8 mouse cellular contexts compared by ENCODE assay signal in the genomic region with DNA sequence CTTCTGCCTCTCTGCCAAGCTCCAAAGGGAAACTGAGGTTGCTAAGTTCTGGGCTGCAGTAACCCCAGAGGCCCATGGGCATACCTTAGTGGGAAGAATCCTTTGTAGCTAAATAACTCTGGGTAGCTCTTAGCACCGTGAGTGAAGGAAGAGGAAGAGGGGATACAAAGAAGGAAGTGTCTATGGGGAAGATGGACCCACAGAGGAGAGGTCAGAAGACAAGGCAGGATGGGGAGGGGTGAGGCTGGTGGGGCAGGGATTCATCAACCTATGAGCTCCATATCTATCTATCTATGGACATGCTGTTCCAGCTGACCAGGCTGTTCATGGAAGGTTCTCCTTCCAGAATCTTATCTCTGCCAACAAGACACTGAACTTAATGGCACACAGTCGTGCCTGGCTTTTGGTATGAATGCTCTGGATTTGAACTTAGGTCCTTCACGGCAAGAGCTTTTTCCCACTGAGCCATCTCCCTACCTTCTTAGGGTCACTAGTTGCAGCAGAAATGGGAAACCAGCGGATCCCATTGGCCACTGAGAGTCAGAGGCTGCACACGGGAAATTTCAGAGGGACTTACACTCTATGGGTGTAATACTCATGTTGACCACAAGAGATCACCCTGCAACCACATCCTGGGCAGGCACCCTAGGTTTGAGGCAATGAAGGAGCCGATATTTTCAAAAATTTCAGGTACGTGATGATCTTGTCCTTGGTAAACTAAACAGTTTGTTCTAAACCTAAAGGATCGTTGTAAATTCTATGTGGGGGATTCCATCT. TPM values are rescaled to one million over a fixed set of nuclear protein-coding genes. Genes with fewer than 3 reads are reported as not detected.
A peak's percentile ranks its signal among the peaks of the same experiment; 100 is the strongest.
DNase-seq lines count a peak whose midpoint lies in the region; ATAC-seq and TF ChIP-seq lines count a peak whose summit lies in the region.

No protein-coding gene starts in this region.

- H3K9ac ChIP-seq in heart, embryonic 11.5 days (ENCODE audit: low read depth, low read length), result no peak overlapping the region
- H3K9ac ChIP-seq in hindbrain, embryonic 16.5 days (ENCODE audit: low read depth, low read length), result no peak overlapping the region

- no peak overlapping the region for H3K4me2 ChIP-seq in heart, embryonic 11.5 days
- H3K4me2 ChIP-seq in hindbrain, embryonic 16.5 days (ENCODE audit: low read length), result no peak overlapping the region

- no peaks in the 10 kb centered on the region for H3K9me3 ChIP-seq in heart, embryonic 11.5 days (replicated peaks; ENCODE audit: control insufficient read depth, low read length)
- no peaks in the 10 kb centered on the region for H3K9me3 ChIP-seq in hindbrain, embryonic 16.5 days (ENCODE audit: control insufficient read depth, low read length)

- peaks cover 36% of the 10 kb centered on the region for H3K4me1 ChIP-seq in heart, embryonic 11.5 days (ENCODE audit: control insufficient read depth, insufficient read depth, low read length)
- peaks cover 5% of the 10 kb centered on the region; the same call in 1 of the 2 replicates for H3K4me1 ChIP-seq in testis, adult 2 months (ENCODE audit: control insufficient read depth, insufficient read depth, low read length)
- no peaks in the 10 kb centered on the region for H3K4me1 ChIP-seq in cortical plate, adult 2 months (ENCODE audit: control insufficient read depth, insufficient read depth, low read length)
- H3K4me1 ChIP-seq in hindbrain, embryonic 16.5 days (ENCODE audit: control insufficient read depth, insufficient read depth, low read depth, low read length), result peaks cover 10% of the 10 kb centered on the region; the same call in 1 of the 2 replicates

- 16% methylated on average over 8 of the region's 8 CpGs for WGBS in heart, embryonic 11.5 days (ENCODE audit: insufficient replicate concordance)
- WGBS in hindbrain, embryonic 16.5 days, result 26% methylated on average over 8 of the region's 8 CpGs

- ATAC-seq in heart, embryonic 11.5 days (replicated peaks; ENCODE audit: insufficient number of reproducible peaks, low FRiP score, low TSS enrichment), result no peak
- ATAC-seq in hindbrain, embryonic 16.5 days, result 0 out of 2 replicates have a peak, but pooled peaks have one; percentile 57
- peak; percentile 55 for ATAC-seq in megakaryocyte, adult 5-6 weeks (ENCODE audit: poor library complexity, severe bottlenecking)

- H3K4me3 ChIP-seq in heart, embryonic 11.5 days (ENCODE audit: low read depth, low read length), result no peak overlapping the region
- H3K4me3 ChIP-seq in testis, adult 2 months (ENCODE audit: control insufficient read depth, low read depth, low read length), result no peak overlapping the region
- no peak overlapping the region for H3K4me3 ChIP-seq in cortical plate, adult 2 months (ENCODE audit: insufficient read depth, low read length)
- H3K4me3 ChIP-seq in hindbrain, embryonic 16.5 days (ENCODE audit: low read length), result no peak overlapping the region

- DNase-seq in heart, adult 18-20 months, result peak; percentile 42 to 68
- DNase-seq in testis, postnatal 14 days (ENCODE audit: low spot score), result no peak
- DNase-seq in testis, postnatal 10 days (ENCODE audit: low spot score), result no peak

- no peak overlapping the region for H3K27ac ChIP-seq in heart, embryonic 11.5 days (ENCODE audit: low read depth, low read length)
- no peak overlapping the region for H3K27ac ChIP-seq in testis, adult 2 months (ENCODE audit: control insufficient read depth, insufficient read depth, low read depth, low read length)
- H3K27ac ChIP-seq in cortical plate, adult 2 months (ENCODE audit: insufficient read depth, low read length), result no peak overlapping the region
- H3K27ac ChIP-seq in hindbrain, embryonic 16.5 days (ENCODE audit: low read depth, low read length), result no peak overlapping the region

- peak; percentile 26; the same call in 1 of the 2 replicates for TF ChIP-seq CTCF in testis, adult 2 months (IDR thresholded peaks at IDR 0.05; ENCODE audit: control insufficient read depth, insufficient read depth, insufficient replicate concordance, low read depth, low read length)
- TF ChIP-seq CTCF in cortical plate, adult 2 months (IDR thresholded peaks at IDR 0.05; ENCODE audit: extremely low read depth, insufficient read depth, low read length), result peak; percentile 93

- TF ChIP-seq POLR2A in testis, adult 2 months (IDR thresholded peaks at IDR 0.05; ENCODE audit: control insufficient read depth, low read depth, low read length), result no peak
- no peak for TF ChIP-seq POLR2A in cortical plate, adult 2 months (IDR thresholded peaks at IDR 0.05; ENCODE audit: extremely low read depth, insufficient read depth, low read length)

- H3K36me3 ChIP-seq in heart, embryonic 11.5 days (ENCODE audit: control insufficient read depth, insufficient read depth, low read length), result no peaks in the 10 kb centered on the region
- H3K36me3 ChIP-seq in testis, adult 2 months (ENCODE audit: control insufficient read depth, insufficient read depth, low read length), result no peaks in the 10 kb centered on the region
- no peaks in the 10 kb centered on the region for H3K36me3 ChIP-seq in hindbrain, embryonic 16.5 days (ENCODE audit: control insufficient read depth, insufficient read depth, low read length)

- peaks cover 7% of the 10 kb centered on the region; the same call in 1 of the 2 replicates for H3K27me3 ChIP-seq in heart, embryonic 11.5 days (ENCODE audit: control insufficient read depth, insufficient read depth, low read length)
- no peaks in the 10 kb centered on the region for H3K27me3 ChIP-seq in testis, adult 2 months (ENCODE audit: control insufficient read depth, insufficient read depth, low read length)
- peaks cover 27% of the 10 kb centered on the region for H3K27me3 ChIP-seq in hindbrain, embryonic 16.5 days (replicated peaks; ENCODE audit: control insufficient read depth, insufficient read depth, low read length)

RNA-seq across cellular contexts. Expression of a gene that starts 7.0 kb away (rescaled TPM):
- 10 to 100 TPM; 11.7 to 13.8 TPM for total RNA-seq in heart, adult 18-20 months (2021)
- polyA plus RNA-seq in heart, embryonic 11.5 days (2014; fragmentation: Nextera tagmentation; extraction: Ambion mirVana), result 45.3 and 48.9 TPM in 2 replicates
- polyA plus RNA-seq in testis, adult 2 months (2012; rRNA removed), result 13.0 and 13.6 TPM in 2 replicates
- polyA plus RNA-seq in cortical plate, adult 2 months (2012; rRNA removed), result 38.0 and 41.9 TPM in 2 replicates
- 46.4 and 52.2 TPM in 2 replicates for polyA plus RNA-seq in hindbrain, embryonic 16.5 days (2015; fragmentation: Nextera tagmentation; extraction: Ambion mirVana)
- total RNA-seq in megakaryocyte, adult 5-6 weeks (2015), result 2.6 and 4.4 TPM in 2 replicates
- 8.7 and 11.2 TPM in 2 replicates for total RNA-seq in megakaryocyte, adult 5-6 weeks (2017)

RNA-seq across cellular contexts. Expression of a gene that starts 45.9 kb away (rescaled TPM):
- 10 to 100 TPM; 57.5 to 67.5 TPM for total RNA-seq in heart, adult 18-20 months (2021)
- polyA plus RNA-seq in heart, embryonic 11.5 days (2014; fragmentation: Nextera tagmentation; extraction: Ambion mirVana), result 11.0 and 13.7 TPM in 2 replicates
- polyA plus RNA-seq in testis, adult 2 months (2012; rRNA removed), result 1.2 and 1.4 TPM in 2 replicates
- polyA plus RNA-seq in cortical plate, adult 2 months (2012; rRNA removed), result 88.7 and 99.9 TPM in 2 replicates
- 14.3 and 17.9 TPM in 2 replicates for polyA plus RNA-seq in hindbrain, embryonic 16.5 days (2015; fragmentation: Nextera tagmentation; extraction: Ambion mirVana)
- total RNA-seq in megakaryocyte, adult 5-6 weeks (2015), result 99.8 and 110 TPM in 2 replicates
- 54.1 and 66.6 TPM in 2 replicates for total RNA-seq in megakaryocyte, adult 5-6 weeks (2017)

Comparison
In these comparisons a context has a peak if more than half of its experiments do, and no peak if none do; other contexts are left out.
1. DNase-seq: peak in heart, adult 18-20 months (2 of 2); none in testis, postnatal 14 days (single experiment) and testis, postnatal 10 days (single experiment).